Mouse (Mus musculus) olfactory bulb, adult 2 months (tissue): Measurements from ENCODE around the gene Kcne2.

ENCODE experiments used
- CTCF ChIP-seq: fragments of 200-500 bp; IDR thresholded peaks from 2 replicates; pipeline ENCODE4 v1.5.1; 2012; ENCODE audit warnings: low read depth, mild to moderate bottlenecking, low read length, moderate library complexity; ENCODE audit not compliant: insufficient read depth
- POLR2A ChIP-seq: fragments of 200-500 bp; IDR thresholded peaks from 2 replicates; pipeline ENCODE4 v1.6.1; 2012; ENCODE audit warnings: mild to moderate bottlenecking, low read depth, low read length, moderate library complexity; ENCODE audit not compliant: insufficient read depth

DNA sequence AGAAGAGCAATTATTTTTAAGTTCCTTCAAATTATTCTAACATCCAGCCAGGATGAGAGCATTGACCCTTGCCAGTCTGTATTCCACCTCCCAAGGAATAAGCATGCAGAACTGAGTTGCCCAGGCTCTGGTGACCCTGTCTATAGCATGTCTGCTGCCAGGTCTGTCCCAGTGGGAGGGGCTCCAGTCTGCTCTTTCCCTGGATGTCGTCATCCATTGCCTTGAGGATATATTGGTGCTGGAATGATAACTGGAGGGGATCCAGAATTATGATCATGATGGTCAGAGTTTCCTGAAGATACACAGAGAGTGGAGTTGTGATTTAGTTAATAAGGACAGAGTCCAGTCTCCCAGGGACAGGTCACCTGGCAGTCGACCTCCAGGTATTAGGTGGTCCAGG is 45.2 kb upstream of the Kcne2 start:
- TF ChIP-seq CTCF (no peak), POLR2A (no peak)
